In genomic region chr7:7277556-7277955, GRCm38 (mm10) we compare ENCODE assay signal across 8 mouse cellular contexts. TPM values are rescaled to one million over a fixed set of nuclear protein-coding genes. Genes with fewer than 3 reads are reported as not detected.
A peak's percentile ranks its signal among the peaks of the same experiment; 100 is the strongest.
DNase-seq lines count a peak whose midpoint lies in the region; ATAC-seq and TF ChIP-seq lines count a peak whose summit lies in the region.
"Not testable (repeated sequence)": the region's sequence is repeated elsewhere in the genome, so short reads cannot be mapped to it uniquely, and the experiment has no call there.

No protein-coding gene starts in this region.

- peak overlapping the region; percentile 5; the same call in 1 of the 2 replicates for H3K9ac ChIP-seq in forebrain, embryonic 11.5 days (ENCODE audit: low read length)
- H3K9ac ChIP-seq in liver, embryonic 14.5 days (replicated peaks) = 0 out of 2 replicates have a peak overlapping the region, but pooled peaks have one; percentile 45
- H3K9ac ChIP-seq in midbrain, embryonic 16.5 days (ENCODE audit: low read depth, low read length) = peak overlapping the region; percentile 23

- H3K4me3 ChIP-seq in forebrain, embryonic 11.5 days (ENCODE audit: low read depth, low read length) = peak overlapping the region; percentile 16
- H3K4me3 ChIP-seq in liver, embryonic 14.5 days (ENCODE audit: insufficient read depth in 1 of 2, low read depth in 2 of 2, low read length in 2 of 2) = peak overlapping the region; percentile 21 to 54
- peak overlapping the region; percentile 38 for H3K4me3 ChIP-seq in midbrain, embryonic 16.5 days (ENCODE audit: low read depth, low read length)

- H3K9me3 ChIP-seq in forebrain, embryonic 11.5 days (ENCODE audit: control insufficient read depth, low read length); liver, embryonic 14.5 days (ENCODE audit: control insufficient read depth, low read length); midbrain, embryonic 16.5 days (replicated peaks; ENCODE audit: control insufficient read depth, low read length, poor library complexity, severe bottlenecking): not testable (repeated sequence)

- H3K4me2 ChIP-seq in forebrain, embryonic 11.5 days (ENCODE audit: low read depth, low read length, severe bottlenecking) = not testable (repeated sequence)
- peak overlapping the region; percentile 59 for H3K4me2 ChIP-seq in liver, embryonic 14.5 days (ENCODE audit: low read depth)
- peak overlapping the region; percentile 51 for H3K4me2 ChIP-seq in midbrain, embryonic 16.5 days (ENCODE audit: low read length)

- peak; percentile 52 for DNase-seq in CD4-positive helper T cell, adult 2 months (ENCODE audit: low read depth, low spot score)
- peak; percentile 80 for DNase-seq in brain, embryonic 14.5 days (ENCODE audit: low read depth)
- peak; percentile 75 for DNase-seq in forebrain, embryonic 11.5 days (ENCODE audit: low spot score)
- peak; percentile 32 for DNase-seq in heart, postnatal 4 days
- peak; percentile 50 for DNase-seq in kidney, postnatal 10 days
- DNase-seq in liver, embryonic 14.5 days (ENCODE audit: low read depth in 3 of 3, low spot score in 3 of 3) = not testable (repeated sequence)
- peak; percentile 55 for DNase-seq in splenic B cell, adult 2 months (ENCODE audit: low read depth, low spot score)

- H3K36me3 ChIP-seq in forebrain, embryonic 11.5 days (ENCODE audit: control insufficient read depth, insufficient read depth, low read length); liver, embryonic 14.5 days (replicated peaks; ENCODE audit: control insufficient read depth, insufficient read depth, low read depth); midbrain, embryonic 16.5 days (ENCODE audit: control insufficient read depth, insufficient read depth, low read length); splenic B cell, adult 2 months (ENCODE audit: control insufficient read depth, insufficient read depth, low read length, poor library complexity, severe bottlenecking): not testable (repeated sequence)

- H3K4me1 ChIP-seq in forebrain, embryonic 11.5 days (replicated peaks; ENCODE audit: control insufficient read depth, insufficient read depth, low read length); liver, embryonic 14.5 days (replicated peaks; ENCODE audit: control insufficient read depth in 2 of 2, insufficient read depth in 2 of 2, low read length in 1 of 2); midbrain, embryonic 16.5 days (ENCODE audit: control insufficient read depth, insufficient read depth, low read length): not testable (repeated sequence)

- not testable (repeated sequence) for TF ChIP-seq POLR2A in brain, embryonic 14.5 days (IDR thresholded peaks at IDR 0.05; ENCODE audit: borderline replicate concordance, extremely low read depth, insufficient read depth, insufficient read length, poor library complexity, severe bottlenecking)

- TF ChIP-seq CTCF in brain, embryonic 14.5 days (IDR thresholded peaks at IDR 0.05; ENCODE audit: borderline replicate concordance, extremely low read depth, insufficient read depth, insufficient read length); liver, embryonic 14.5 days (IDR thresholded peaks at IDR 0.05; ENCODE audit: low read depth): not testable (repeated sequence)

- ATAC-seq in forebrain, embryonic 11.5 days (replicated peaks; ENCODE audit: low FRiP score) = peak; percentile 64
- ATAC-seq in liver, embryonic 14.5 days (ENCODE audit: insufficient read depth) = peak; percentile 47
- ATAC-seq in midbrain, embryonic 16.5 days = peak; percentile 73

- 0 out of 2 replicates have a peak overlapping the region, but pooled peaks have one; percentile 0 for H3K27ac ChIP-seq in forebrain, embryonic 11.5 days (ENCODE audit: low read depth, low read length)
- not testable (repeated sequence) for H3K27ac ChIP-seq in liver, embryonic 14.5 days
- peak overlapping the region; percentile 65 for H3K27ac ChIP-seq in midbrain, embryonic 16.5 days (ENCODE audit: low read length)

- WGBS in forebrain, embryonic 11.5 days = 51% methylated on average over 24 of the region's 24 CpGs
- 46% methylated on average over 23 of the region's 24 CpGs for WGBS in liver, embryonic 14.5 days (ENCODE audit: insufficient replicate concordance)
- WGBS in midbrain, embryonic 16.5 days = 41% methylated on average over 24 of the region's 24 CpGs

- not testable (repeated sequence) for TF ChIP-seq EP300 in liver, embryonic 14.5 days (IDR thresholded peaks at IDR 0.05; ENCODE audit: low read depth)

- not testable (repeated sequence) for H3K27me3 ChIP-seq in forebrain, embryonic 11.5 days (ENCODE audit: control insufficient read depth, insufficient read depth, low read length); liver, embryonic 14.5 days (ENCODE audit: control insufficient read depth, insufficient read depth, low read length); midbrain, embryonic 16.5 days (ENCODE audit: control insufficient read depth, insufficient read depth, low read depth, low read length); splenic B cell, adult 2 months (ENCODE audit: control insufficient read depth, insufficient read depth, low read length, poor library complexity, severe bottlenecking)

RNA-seq across cellular contexts. Expression of gene Gm45844, which starts 0.5 kb away (rescaled TPM):
- 4.1 and 5.6 TPM in 2 replicates for polyA plus RNA-seq in brain, embryonic 14.5 days (2012; rRNA removed)
- 2.0 and 3.2 TPM in 2 replicates for polyA plus RNA-seq in forebrain, embryonic 11.5 days (2014; fragmentation: Nextera tagmentation; extraction: Ambion mirVana)
- total RNA-seq in heart, postnatal 4 days (2021) = 1 to 10 TPM in 1 of 2 experiments, under 1 TPM in 1; 0.81 to 2.3 TPM
- polyA plus RNA-seq in liver, embryonic 14.5 days (2012; rRNA removed) = 0.10 and 0.32 TPM in 2 replicates
- 0.51 and 0.75 TPM in 2 replicates for polyA plus RNA-seq in liver, embryonic 14.5 days (2014; fragmentation: Nextera tagmentation; extraction: Ambion mirVana)
- polyA plus RNA-seq in midbrain, embryonic 16.5 days (2015; fragmentation: Nextera tagmentation; extraction: Ambion mirVana) = 13.8 and 16.3 TPM in 2 replicates

RNA-seq across cellular contexts. Expression of gene Clcn4, which starts 23.1 kb away (rescaled TPM):
- polyA plus RNA-seq in brain, embryonic 14.5 days (2012; rRNA removed) = 67.0 and 90.5 TPM in 2 replicates
- 52.2 and 53.8 TPM in 2 replicates for polyA plus RNA-seq in forebrain, embryonic 11.5 days (2014; fragmentation: Nextera tagmentation; extraction: Ambion mirVana)
- total RNA-seq in heart, postnatal 4 days (2021) = 10 to 100 TPM; 50.9 to 55.0 TPM
- 5.2 and 6.2 TPM in 2 replicates for polyA plus RNA-seq in liver, embryonic 14.5 days (2012; rRNA removed)
- polyA plus RNA-seq in liver, embryonic 14.5 days (2014; fragmentation: Nextera tagmentation; extraction: Ambion mirVana) = 10.2 and 10.7 TPM in 2 replicates
- 221 and 229 TPM in 2 replicates for polyA plus RNA-seq in midbrain, embryonic 16.5 days (2015; fragmentation: Nextera tagmentation; extraction: Ambion mirVana)

RNA-seq across cellular contexts. Expression of gene Vmn2r29, which starts 30.4 kb away (rescaled TPM):
- polyA plus RNA-seq in brain, embryonic 14.5 days (2012; rRNA removed) = 1.6 and 4.0 TPM in 2 replicates
- polyA plus RNA-seq in forebrain, embryonic 11.5 days (2014; fragmentation: Nextera tagmentation; extraction: Ambion mirVana) = 0.24 and 0.45 TPM in 2 replicates
- under 1 TPM in 1 of 2 experiments, not detected in 1; 0.18 TPM for total RNA-seq in heart, postnatal 4 days (2021)
- 0.04 and 0.11 TPM in 2 replicates for polyA plus RNA-seq in liver, embryonic 14.5 days (2012; rRNA removed)
- not detected in 2 replicates for polyA plus RNA-seq in liver, embryonic 14.5 days (2014; fragmentation: Nextera tagmentation; extraction: Ambion mirVana)
- polyA plus RNA-seq in midbrain, embryonic 16.5 days (2015; fragmentation: Nextera tagmentation; extraction: Ambion mirVana) = 1.5 and 1.7 TPM in 2 replicates

RNA-seq across cellular contexts. Expression of gene Vmn2r30, which starts 59.9 kb away (rescaled TPM):
- polyA plus RNA-seq in brain, embryonic 14.5 days (2012; rRNA removed) = not detected in 2 replicates
- not detected in 2 replicates for polyA plus RNA-seq in forebrain, embryonic 11.5 days (2014; fragmentation: Nextera tagmentation; extraction: Ambion mirVana)
- total RNA-seq in heart, postnatal 4 days (2021) = not detected
- polyA plus RNA-seq in liver, embryonic 14.5 days (2012; rRNA removed) = not detected in 2 replicates
- polyA plus RNA-seq in liver, embryonic 14.5 days (2014; fragmentation: Nextera tagmentation; extraction: Ambion mirVana) = not detected in 2 replicates
- polyA plus RNA-seq in midbrain, embryonic 16.5 days (2015; fragmentation: Nextera tagmentation; extraction: Ambion mirVana) = not detected in 2 replicates
